Mouse (Mus musculus): ENCODE measurements around the gene Sptbn1. TPM values are rescaled to one million over a fixed set of nuclear protein-coding genes. Genes with fewer than 3 reads are reported as not detected.
"Not testable (repeated sequence)": the region's sequence is repeated elsewhere in the genome, so short reads cannot be mapped to it uniquely, and the experiment has no call there.

Gene Sptbn1
- polyA plus RNA-seq, 1 experiment from 2014 or later: 122 TPM

- Histone ChIP-seq H3K4me1 (peaks cover 20% of the 10 kb centered on the region), H3K36me3 (no peaks in the 10 kb centered on the region), H3K4me3 (peak overlapping the region; percentile 93), H3K9ac (peak overlapping the region; percentile 59), H3K9me3 (no peaks in the 10 kb centered on the region), H3K27ac (peak overlapping the region; percentile 42), H3K4me2 (replicated peaks) (peak overlapping the region; percentile 88), H3K27me3 (replicated peaks) (no peaks in the 10 kb centered on the region)
- WGBS: 5% methylated on average over 15 of the region's 15 CpGs
- ATAC-seq (ENCODE audit: low FRiP score, low read depth): peak; percentile 23
Measured at GRCm38 (mm10) chr11:30268648-30269375, 837 bp upstream of the Sptbn1 start.

- peak overlapping the region; percentile 93 for H3K4me3 ChIP-seq
- peak overlapping the region; percentile 90 for H3K9ac ChIP-seq
- no peaks in the 10 kb centered on the region for H3K36me3 ChIP-seq
- H3K4me2 ChIP-seq (replicated peaks): peak overlapping the region; percentile 88
- H3K9me3 ChIP-seq: no peaks in the 10 kb centered on the region
- peak overlapping the region; percentile 93 for H3K27ac ChIP-seq
- WGBS: under 1% methylated on average over 66 of the region's 69 CpGs
- H3K4me1 ChIP-seq: peaks cover 20% of the 10 kb centered on the region
- no peaks in the 10 kb centered on the region for H3K27me3 ChIP-seq (replicated peaks)
- peak; percentile 70 for ATAC-seq (ENCODE audit: low FRiP score, low read depth)
Measured at GRCm38 (mm10) chr11:30267036-30267891, 711 bp downstream of the Sptbn1 start.

GRCm38 (mm10) chr11:30266691-30267035, 1.3 kb downstream of the Sptbn1 start:
- peak overlapping the region; percentile 88 for H3K4me2 ChIP-seq (replicated peaks)
- H3K9me3 ChIP-seq: no peaks in the 10 kb centered on the region
- H3K4me1 ChIP-seq: peaks cover 20% of the 10 kb centered on the region
- no peaks in the 10 kb centered on the region for H3K36me3 ChIP-seq
- WGBS: 2% methylated on average over 7 of the region's 7 CpGs
- H3K9ac ChIP-seq: peak overlapping the region; percentile 90
- peak; percentile 5 for ATAC-seq (ENCODE audit: low FRiP score, low read depth)
- no peaks in the 10 kb centered on the region for H3K27me3 ChIP-seq (replicated peaks)
- peak overlapping the region; percentile 93; the same call in 1 of the 2 replicates for H3K27ac ChIP-seq
- peak overlapping the region; percentile 93 for H3K4me3 ChIP-seq

- Histone ChIP-seq H3K4me2 (replicated peaks) (peak overlapping the region; percentile 54), H3K4me3 (peak overlapping the region; percentile 28), H3K9me3 (no peaks in the 10 kb centered on the region), H3K9ac (peak overlapping the region; percentile 30; the same call in 1 of the 2 replicates), H3K4me1 (peaks cover 20% of the 10 kb centered on the region), H3K36me3 (no peaks in the 10 kb centered on the region), H3K27me3 (replicated peaks) (no peaks in the 10 kb centered on the region), H3K27ac (no peak overlapping the region)
- ATAC-seq (ENCODE audit: low FRiP score, low read depth): no peak
- WGBS: 83% methylated on average over 2 of the region's 2 CpGs
Measured at GRCm38 (mm10) chr11:30265666-30266065, 2.3 kb downstream of the Sptbn1 start.

- H3K4me2 ChIP-seq (replicated peaks): no peak overlapping the region
- H3K27me3 ChIP-seq (replicated peaks): no peaks in the 10 kb centered on the region
- no peak overlapping the region for H3K4me3 ChIP-seq
- H3K27ac ChIP-seq: no peak overlapping the region
- peaks cover 17% of the 10 kb centered on the region for H3K4me1 ChIP-seq
- no peak for ATAC-seq (ENCODE audit: low FRiP score, low read depth)
- WGBS: 78% methylated on average over 2 of the region's 2 CpGs
- H3K36me3 ChIP-seq: peaks cover 3% of the 10 kb centered on the region; the same call in 1 of the 2 replicates
- no peak overlapping the region for H3K9ac ChIP-seq
- no peaks in the 10 kb centered on the region for H3K9me3 ChIP-seq
Measured at GRCm38 (mm10) chr11:30263627-30264026, 4.3 kb downstream of the Sptbn1 start.

GRCm38 (mm10) chr11:30258739-30259350, 9.1 kb downstream of the Sptbn1 start:
- no peak for ATAC-seq (ENCODE audit: low FRiP score, low read depth)
- Histone ChIP-seq H3K4me2 (replicated peaks) (no peak overlapping the region), H3K9me3 (no peaks in the 10 kb centered on the region), H3K27me3 (replicated peaks) (no peaks in the 10 kb centered on the region), H3K36me3 (peaks cover 3% of the 10 kb centered on the region; the same call in 1 of the 2 replicates), H3K4me1 (0 out of 2 replicates have a peak, but pooled peaks cover 2% of the 10 kb centered on the region), H3K4me3 (no peak overlapping the region), H3K27ac (no peak overlapping the region), H3K9ac (no peak overlapping the region)
- WGBS: 85% methylated on average over 6 of the region's 6 CpGs

- H3K4me1 ChIP-seq: 0 out of 2 replicates have a peak, but pooled peaks cover 2% of the 10 kb centered on the region
Measured at GRCm38 (mm10) chr11:30257812-30258211, 10.2 kb downstream of the Sptbn1 start.

GRCm38 (mm10) chr11:30257085-30257484, 10.9 kb downstream of the Sptbn1 start:
- H3K9me3 ChIP-seq: no peaks in the 10 kb centered on the region
- H3K4me1 ChIP-seq: 0 out of 2 replicates have a peak, but pooled peaks cover 2% of the 10 kb centered on the region
- no peak overlapping the region for H3K9ac ChIP-seq
- no peaks in the 10 kb centered on the region for H3K27me3 ChIP-seq (replicated peaks)
- ATAC-seq (ENCODE audit: low FRiP score, low read depth): no peak
- H3K27ac ChIP-seq: no peak overlapping the region
- no peak overlapping the region for H3K4me2 ChIP-seq (replicated peaks)
- H3K4me3 ChIP-seq: no peak overlapping the region
- H3K36me3 ChIP-seq: peaks cover 3% of the 10 kb centered on the region; the same call in 1 of the 2 replicates

More at GRCm38 (mm10) chr11:30257812-30258211, 10.2 kb downstream of the Sptbn1 start:
- Histone ChIP-seq H3K4me2 (replicated peaks) (no peak overlapping the region), H3K4me3 (no peak overlapping the region), H3K27me3 (replicated peaks) (no peaks in the 10 kb centered on the region), H3K9me3 (no peaks in the 10 kb centered on the region), H3K36me3 (peaks cover 3% of the 10 kb centered on the region; the same call in 1 of the 2 replicates), H3K27ac (no peak overlapping the region), H3K9ac (no peak overlapping the region)
- WGBS: 61% methylated on average over 1 of the region's 1 CpGs
- no peak for ATAC-seq (ENCODE audit: low FRiP score, low read depth)

- no peak overlapping the region for H3K4me2 ChIP-seq (replicated peaks)
- ATAC-seq (ENCODE audit: low FRiP score, low read depth): no peak
- 0 out of 2 replicates have a peak, but pooled peaks cover 2% of the 10 kb centered on the region for H3K4me1 ChIP-seq
- H3K9me3 ChIP-seq: no peaks in the 10 kb centered on the region
- no peak overlapping the region for H3K27ac ChIP-seq
- WGBS: 82% methylated on average over 5 of the region's 5 CpGs
- peaks cover 3% of the 10 kb centered on the region; the same call in 1 of the 2 replicates for H3K36me3 ChIP-seq
- no peaks in the 10 kb centered on the region for H3K27me3 ChIP-seq (replicated peaks)
- H3K4me3 ChIP-seq: no peak overlapping the region
- no peak overlapping the region for H3K9ac ChIP-seq
Measured at GRCm38 (mm10) chr11:30256491-30256890, 11.5 kb downstream of the Sptbn1 start.

- not testable (repeated sequence) for H3K9me3 ChIP-seq; ATAC-seq (ENCODE audit: low FRiP score, low read depth); H3K27ac ChIP-seq; H3K9ac ChIP-seq; H3K27me3 ChIP-seq (replicated peaks); H3K4me2 ChIP-seq (replicated peaks); H3K4me3 ChIP-seq; H3K4me1 ChIP-seq; H3K36me3 ChIP-seq
- 95% methylated on average over 3 of the region's 3 CpGs for WGBS
Measured at GRCm38 (mm10) chr11:30255211-30255610, 12.8 kb downstream of the Sptbn1 start.

- H3K4me1 ChIP-seq: no peaks in the 10 kb centered on the region
- ATAC-seq (ENCODE audit: low FRiP score, low read depth): no peak
- H3K27me3 ChIP-seq (replicated peaks): no peaks in the 10 kb centered on the region
- no peak overlapping the region for H3K4me2 ChIP-seq (replicated peaks)
- H3K4me3 ChIP-seq: no peak overlapping the region
- H3K9ac ChIP-seq: no peak overlapping the region
- no peaks in the 10 kb centered on the region for H3K36me3 ChIP-seq
- no peaks in the 10 kb centered on the region for H3K9me3 ChIP-seq
- 89% methylated on average over 11 of the region's 11 CpGs for WGBS
- H3K27ac ChIP-seq: no peak overlapping the region
Measured at GRCm38 (mm10) chr11:30251294-30251904, 16.6 kb downstream of the Sptbn1 start.

Data from neural tube, embryonic 12.5 days (tissue).